ENCODE assay signal across 9 mouse cellular contexts in the genomic region with DNA sequence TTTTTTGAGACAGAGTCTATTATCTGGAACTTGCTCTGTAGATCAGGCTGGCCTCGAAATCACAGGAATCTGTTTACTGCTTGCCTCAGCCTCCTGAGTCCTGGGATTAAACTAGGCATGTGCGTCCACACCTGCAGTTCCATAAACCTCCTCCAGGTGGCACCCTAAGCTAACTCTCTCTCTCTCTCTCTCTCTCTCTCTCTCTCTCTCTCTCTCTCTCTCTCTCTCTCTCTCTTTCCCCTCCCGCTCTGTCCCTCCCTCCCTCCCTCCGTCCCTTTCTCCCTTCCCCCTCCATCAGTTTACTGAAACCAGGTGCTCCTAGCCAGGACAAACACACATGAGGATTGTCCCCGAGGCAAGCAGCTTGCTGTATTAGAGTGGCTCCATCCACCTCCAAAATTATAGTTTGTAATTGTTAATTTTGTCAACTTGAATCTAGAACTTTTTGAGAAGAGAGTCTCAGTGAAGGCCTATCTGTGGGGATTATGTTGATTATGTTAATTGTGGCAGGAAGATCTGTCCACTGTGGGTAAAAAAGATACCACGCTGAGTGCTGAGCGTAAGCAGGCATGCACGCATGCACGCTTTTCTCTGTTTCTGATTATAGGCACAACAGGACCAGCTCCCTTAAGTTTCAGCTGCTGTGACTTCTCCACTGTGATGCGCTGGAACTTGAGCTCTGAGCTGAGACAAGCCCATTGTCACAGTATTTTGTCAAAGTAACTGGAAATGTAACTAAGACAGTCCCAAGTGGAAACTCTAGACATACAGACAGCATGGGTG. TPM values are rescaled to one million over a fixed set of nuclear protein-coding genes. Genes with fewer than 3 reads are reported as not detected.
DNase-seq lines count a peak whose midpoint lies in the region.
"Had no signal": no experiment of that assay in that cellular context is flagged by ENCODE, and none has a peak within 500 bp of the region (broad histone marks: within the 10 kb centered on the region; RNA-seq: fewer than 3 reads in every experiment).

No protein-coding gene starts in this region.

- no peaks in the 10 kb centered on the region for H3K9me3 ChIP-seq in embryonic facial prominence, embryonic 10.5 days
- H3K9me3 ChIP-seq: neural tube, embryonic 12.5 days had no signal

- H3K27me3 ChIP-seq in embryonic facial prominence, embryonic 10.5 days (replicated peaks; ENCODE audit: low read depth, poor library complexity, severe bottlenecking) = peaks cover 17% of the 10 kb centered on the region; the same call in 1 of the 2 replicates
- no peaks in the 10 kb centered on the region for H3K27me3 ChIP-seq in splenic B cell, adult 2 months (ENCODE audit: control insufficient read depth, insufficient read depth, low read length, poor library complexity, severe bottlenecking)
- H3K27me3 ChIP-seq: neural tube, embryonic 12.5 days had no signal

- 25% methylated on average over 10 of the region's 10 CpGs for WGBS in embryonic facial prominence, embryonic 10.5 days

- H3K36me3 ChIP-seq in embryonic facial prominence, embryonic 10.5 days (replicated peaks) = no peaks in the 10 kb centered on the region
- H3K36me3 ChIP-seq in splenic B cell, adult 2 months (ENCODE audit: control insufficient read depth, insufficient read depth, low read length, poor library complexity, severe bottlenecking) = no peaks in the 10 kb centered on the region
- H3K36me3 ChIP-seq: neural tube, embryonic 12.5 days had no signal

- peaks cover 10% of the 10 kb centered on the region for H3K4me1 ChIP-seq in embryonic facial prominence, embryonic 10.5 days
- H3K4me1 ChIP-seq: neural tube, embryonic 12.5 days had no signal

- intact Hi-C loops in heart, postnatal 36 days (cut with DNase I) = loop anchor here (1.0 to 5.0 kb wide), 3 partner anchors 25 to 173 kb away; no protein-coding TSS in a partner anchor
- intact Hi-C loops in left cerebral cortex, postnatal 10 days (cut with DNase I) = loop anchor here (2.0 kb wide), 1 partner anchor 93 kb away; no protein-coding TSS in a partner anchor

- peak overlapping the region; percentile 49; the same call in 1 of the 2 replicates for H3K27ac ChIP-seq in embryonic facial prominence, embryonic 10.5 days (replicated peaks)
- H3K27ac ChIP-seq: neural tube, embryonic 12.5 days had no signal

- DNase-seq in heart, adult 18-20 months = peak; percentile 60 to 88
- DNase-seq in heart, adult 11 months = no peak
- peak; percentile 76 to 78 for DNase-seq in adrenal gland, adult 18-20 months (ENCODE audit: low spot score in 2 of 2)
- peak; percentile 86 for DNase-seq in embryonic facial prominence, embryonic 10.5 days (ENCODE audit: low spot score)
- peak; percentile 75 to 85 for DNase-seq in heart, postnatal 36 days
- peak; percentile 82 to 86 for DNase-seq in left cerebral cortex, postnatal 10 days (ENCODE audit: extremely low spot score in 1 of 2, low spot score in 2 of 2)
- DNase-seq in neural tube, embryonic 10.5 days (ENCODE audit: extremely low spot score, low spot score) = peak; percentile 79
- DNase-seq in splenic B cell, adult 2 months (ENCODE audit: low read depth, low spot score) = peak; percentile 88

- no peak overlapping the region for H3K4me3 ChIP-seq in embryonic facial prominence, embryonic 10.5 days
- H3K4me3 ChIP-seq: neural tube, embryonic 12.5 days had no signal

RNA-seq across cellular contexts. Expression of gene 6430531B16Rik, which starts 9.0 kb away (rescaled TPM):
- not detected for total RNA-seq in heart, adult 18-20 months (2021)
- not detected for total RNA-seq in adrenal gland, adult 18-20 months (2021)
- 0.92 and 1.3 TPM in 2 replicates for polyA plus RNA-seq in embryonic facial prominence, embryonic 10.5 days (2016; fragmentation: Nextera tagmentation; extraction: Ambion mirVana)
- not detected for total RNA-seq in heart, postnatal 36 days (2021)
- total RNA-seq in left cerebral cortex, postnatal 10 days (2021) = under 1 TPM; 0.39 to 0.55 TPM

RNA-seq across cellular contexts. Expression of gene Adam8, which starts 22.8 kb away (rescaled TPM):
- total RNA-seq in heart, adult 18-20 months (2021) = 1 to 10 TPM in 1 of 2 experiments, under 1 TPM in 1; 0.37 to 2.1 TPM
- 1 to 10 TPM; 1.9 to 6.9 TPM for total RNA-seq in adrenal gland, adult 18-20 months (2021)
- 1.7 and 2.3 TPM in 2 replicates for polyA plus RNA-seq in embryonic facial prominence, embryonic 10.5 days (2016; fragmentation: Nextera tagmentation; extraction: Ambion mirVana)
- under 1 TPM; 0.49 to 0.61 TPM for total RNA-seq in heart, postnatal 36 days (2021)
- under 1 TPM; 0.81 to 0.89 TPM for total RNA-seq in left cerebral cortex, postnatal 10 days (2021)

RNA-seq across cellular contexts. Expression of gene Utf1, which starts 25.9 kb away (rescaled TPM):
- not detected for total RNA-seq in heart, adult 18-20 months (2021)
- total RNA-seq in adrenal gland, adult 18-20 months (2021) = not detected
- 0.20 and 0.36 TPM in 2 replicates for polyA plus RNA-seq in embryonic facial prominence, embryonic 10.5 days (2016; fragmentation: Nextera tagmentation; extraction: Ambion mirVana)
- total RNA-seq in heart, postnatal 36 days (2021) = not detected
- not detected for total RNA-seq in left cerebral cortex, postnatal 10 days (2021)
- polyA plus RNA-seq: neural tube, embryonic 12.5 days had no signal
